Mouse (Mus musculus) liver, adult 2 months (tissue): ENCODE measurements around the gene Mettl8.

Experiments used
- CTCF ChIP-seq: fragments of 200-500 bp; IDR thresholded peaks from 2 replicates; pipeline ENCODE4 v1.5.1; 2011; ENCODE audit warnings: low read depth, low read length, control low read depth
- POLR2A ChIP-seq: fragments of 200-500 bp; IDR thresholded peaks from 2 replicates; pipeline ENCODE4 v1.6.1; 2011; ENCODE audit warnings: low read length, control low read depth; ENCODE audit not compliant: insufficient read depth; ENCODE audit errors: extremely low read depth

DNA sequence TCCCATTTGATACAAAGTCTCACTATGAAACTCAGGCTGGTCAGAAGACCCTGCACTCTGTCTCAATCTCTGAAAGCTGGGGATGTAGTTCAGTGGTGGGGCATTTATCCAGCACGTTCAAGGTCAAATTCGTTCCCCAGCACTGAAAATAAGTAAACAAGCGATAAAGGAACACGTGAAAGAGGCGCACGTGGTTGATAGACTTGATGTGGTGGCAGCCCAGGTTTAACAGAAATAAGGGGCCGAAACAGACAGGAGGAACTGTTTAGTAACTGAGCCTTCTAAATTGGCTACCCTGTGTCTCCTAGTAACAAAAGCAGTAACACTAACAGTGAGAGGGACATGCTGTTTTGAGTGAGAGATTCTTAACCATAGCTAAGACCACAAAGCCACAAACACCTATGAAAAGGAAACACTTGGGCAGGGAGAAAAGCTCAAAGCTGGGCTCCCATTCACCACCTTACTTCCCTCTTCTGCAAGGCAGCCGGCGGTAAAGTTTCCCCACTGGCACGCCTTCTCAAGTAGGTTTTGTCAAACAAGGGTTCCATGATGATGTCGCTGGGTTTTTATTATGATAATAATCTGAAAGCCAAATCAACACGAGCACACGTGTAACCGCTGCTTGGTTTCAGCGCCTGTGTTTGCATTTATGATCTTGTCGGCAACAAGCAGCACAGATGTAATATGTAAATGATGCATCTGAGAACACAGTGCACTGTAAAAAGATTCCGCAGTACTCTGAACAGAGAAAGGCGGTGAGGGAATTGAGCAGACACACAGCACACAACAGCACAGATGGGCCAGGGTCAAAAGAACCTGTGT lies 23.2 kb downstream of the Mettl8 start:
- TF ChIP-seq CTCF = no peak
- TF ChIP-seq POLR2A = no peak
